Mouse (Mus musculus): ENCODE measurements around the gene Spaar. TPM values are rescaled to one million over a fixed set of nuclear protein-coding genes. Genes with fewer than 3 reads are reported as not detected.

The Spaar gene
- 1.2 and 1.4 TPM in 2 replicates for polyA plus RNA-seq (2015; fragmentation: Nextera tagmentation; extraction: Ambion mirVana)

DNA sequence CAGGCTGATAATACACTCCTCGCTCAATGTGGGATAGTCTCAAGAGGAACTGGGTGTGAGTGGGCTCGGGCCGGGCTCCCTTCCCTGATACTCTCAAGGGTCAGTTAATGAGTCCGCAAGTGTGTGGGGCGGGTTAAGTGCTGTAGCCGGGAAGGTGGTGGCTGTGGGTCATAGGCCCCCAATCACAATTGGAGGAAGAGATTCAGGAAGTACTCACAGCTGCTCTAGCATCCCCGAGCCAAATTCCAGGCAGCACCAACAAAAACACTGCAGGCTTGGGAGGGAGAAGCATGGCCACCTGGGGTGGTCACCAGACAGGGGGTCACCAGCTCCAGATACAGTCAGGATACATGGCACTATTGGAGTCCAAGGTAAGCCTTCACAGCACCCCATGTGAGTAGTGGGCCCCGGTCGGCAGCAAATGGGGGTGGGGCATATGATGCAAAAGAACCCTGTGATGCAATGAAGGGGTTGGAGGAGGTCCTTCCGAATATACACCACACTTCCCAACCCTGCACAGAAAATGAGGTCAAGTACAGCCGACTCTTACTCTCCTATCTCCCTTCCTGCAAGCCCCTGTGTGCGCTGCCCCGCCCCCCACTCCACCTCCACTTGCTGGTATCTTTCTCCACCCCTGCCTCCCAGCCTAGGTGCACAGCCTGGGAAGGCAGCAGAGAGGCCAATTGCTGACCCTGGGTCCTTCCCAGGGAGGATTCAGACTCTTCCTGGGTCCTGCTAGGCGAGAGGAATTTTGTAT lies at the start of gene Spaar:
Gene Spaar, plus strand, starts transcription at position 241 of the 757 bp plus-strand sequence.

GRCm38 (mm10) chr4:43700707-43701106 lies 29.1 kb upstream of the Spaar start, which contains the start of gene Olfr70:
Gene Olfr70 (minus strand): TSS chr4:43700807.

GRCm38 (mm10) chr4:43709869-43710268 lies 20.0 kb upstream of the Spaar start, which contains the start of gene Olfr71:
Gene Olfr71 (minus strand): TSS chr4:43710255.

GRCm38 (mm10) chr4:43726995-43727394 lies 2.8 kb upstream of the Spaar start, which contains the start of gene Hrct1:
Gene Hrct1 (plus strand): TSS chr4:43727188.

GRCm38 (mm10) chr4:43770909-43771308 lies 41.1 kb downstream of the Spaar start, which contains the start of gene Olfr159:
Gene Olfr159 (minus strand): TSS chr4:43771009.

Other genes starting within 250 kb of the Spaar start
- gene Sit1, start 246.3 kb upstream of the Spaar start, polyA plus RNA-seq (2015; fragmentation: Nextera tagmentation; extraction: Ambion mirVana), result not detected in 2 replicates
- 56.6 and 56.9 TPM in 2 replicates for gene Ccdc107, start 237.1 kb upstream of the Spaar start, polyA plus RNA-seq (2015; fragmentation: Nextera tagmentation; extraction: Ambion mirVana)
- 7.0 and 7.9 TPM in 2 replicates for gene Arhgef39, start 230.3 kb upstream of the Spaar start, polyA plus RNA-seq (2015; fragmentation: Nextera tagmentation; extraction: Ambion mirVana)
- 0.59 and 0.61 TPM in 2 replicates for gene Car9, start 223.1 kb upstream of the Spaar start, polyA plus RNA-seq (2015; fragmentation: Nextera tagmentation; extraction: Ambion mirVana)
- 10,111 and 10,503 TPM in 2 replicates for gene Tpm2, start 206.3 kb upstream of the Spaar start, polyA plus RNA-seq (2015; fragmentation: Nextera tagmentation; extraction: Ambion mirVana)
- 73.8 and 82.0 TPM in 2 replicates for gene Creb3, start 167.7 kb upstream of the Spaar start, polyA plus RNA-seq (2015; fragmentation: Nextera tagmentation; extraction: Ambion mirVana)
- 49.9 and 55.4 TPM in 2 replicates for gene Tln1, start 167.3 kb upstream of the Spaar start, polyA plus RNA-seq (2015; fragmentation: Nextera tagmentation; extraction: Ambion mirVana)
- gene Rgp1, start 151.3 kb upstream of the Spaar start, polyA plus RNA-seq (2015; fragmentation: Nextera tagmentation; extraction: Ambion mirVana), result 10.9 and 16.0 TPM in 2 replicates
- gene Gba2, start 151.2 kb upstream of the Spaar start, polyA plus RNA-seq (2015; fragmentation: Nextera tagmentation; extraction: Ambion mirVana), result 10.1 and 10.5 TPM in 2 replicates
- gene Msmp, start 145.5 kb upstream of the Spaar start, polyA plus RNA-seq (2015; fragmentation: Nextera tagmentation; extraction: Ambion mirVana), result 0.72 and 0.85 TPM in 2 replicates
- 11.0 and 11.8 TPM in 2 replicates for gene Npr2, start 98.1 kb upstream of the Spaar start, polyA plus RNA-seq (2015; fragmentation: Nextera tagmentation; extraction: Ambion mirVana)
- 0.16 TPM in 1 of 2 replicates, not detected in the other for gene Spag8, start 76.4 kb upstream of the Spaar start, polyA plus RNA-seq (2015; fragmentation: Nextera tagmentation; extraction: Ambion mirVana)
- gene Hint2, start 73.6 kb upstream of the Spaar start, polyA plus RNA-seq (2015; fragmentation: Nextera tagmentation; extraction: Ambion mirVana), result 205 and 218 TPM in 2 replicates
- 3.4 and 4.4 TPM in 2 replicates for gene Tmem8b, start 61.1 kb upstream of the Spaar start, polyA plus RNA-seq (2015; fragmentation: Nextera tagmentation; extraction: Ambion mirVana)
- gene Fam221b, start 60.9 kb upstream of the Spaar start, polyA plus RNA-seq (2015; fragmentation: Nextera tagmentation; extraction: Ambion mirVana), result 3.3 and 4.2 TPM in 2 replicates
- not detected in 2 replicates for gene Olfr70, start 29.2 kb upstream of the Spaar start, polyA plus RNA-seq (2015; fragmentation: Nextera tagmentation; extraction: Ambion mirVana)
- gene Olfr71, start 19.8 kb upstream of the Spaar start, polyA plus RNA-seq (2015; fragmentation: Nextera tagmentation; extraction: Ambion mirVana), result not detected in 2 replicates
- 5.8 and 8.3 TPM in 2 replicates for gene Hrct1, start 2.8 kb upstream of the Spaar start, polyA plus RNA-seq (2015; fragmentation: Nextera tagmentation; extraction: Ambion mirVana)
- not detected in 2 replicates for gene Olfr159, start 41.0 kb downstream of the Spaar start, polyA plus RNA-seq (2015; fragmentation: Nextera tagmentation; extraction: Ambion mirVana)
- gene Olfr156, start 93.9 kb downstream of the Spaar start, polyA plus RNA-seq (2015; fragmentation: Nextera tagmentation; extraction: Ambion mirVana), result not detected in 2 replicates
- not detected in 2 replicates for gene Olfr157, start 110.2 kb downstream of the Spaar start, polyA plus RNA-seq (2015; fragmentation: Nextera tagmentation; extraction: Ambion mirVana)
- not detected in 2 replicates for gene Olfr155, start 121.5 kb downstream of the Spaar start, polyA plus RNA-seq (2015; fragmentation: Nextera tagmentation; extraction: Ambion mirVana)
- gene Reck, start 145.5 kb downstream of the Spaar start, polyA plus RNA-seq (2015; fragmentation: Nextera tagmentation; extraction: Ambion mirVana), result 10.0 and 10.3 TPM in 2 replicates
- gene Glipr2, start 227.4 kb downstream of the Spaar start, polyA plus RNA-seq (2015; fragmentation: Nextera tagmentation; extraction: Ambion mirVana), result 67.6 and 79.1 TPM in 2 replicates